Mouse (Mus musculus): ENCODE measurements around the gene Gfer. TPM values are rescaled to one million over a fixed set of nuclear protein-coding genes. Genes with fewer than 3 reads are reported as not detected.
"Not testable (repeated sequence)": the region's sequence is repeated elsewhere in the genome, so short reads cannot be mapped to it uniquely, and the experiment has no call there.

The Gfer gene
- total RNA-seq, 2 experiments from 2014 or later = 31.9 to 33.9 TPM

DNA sequence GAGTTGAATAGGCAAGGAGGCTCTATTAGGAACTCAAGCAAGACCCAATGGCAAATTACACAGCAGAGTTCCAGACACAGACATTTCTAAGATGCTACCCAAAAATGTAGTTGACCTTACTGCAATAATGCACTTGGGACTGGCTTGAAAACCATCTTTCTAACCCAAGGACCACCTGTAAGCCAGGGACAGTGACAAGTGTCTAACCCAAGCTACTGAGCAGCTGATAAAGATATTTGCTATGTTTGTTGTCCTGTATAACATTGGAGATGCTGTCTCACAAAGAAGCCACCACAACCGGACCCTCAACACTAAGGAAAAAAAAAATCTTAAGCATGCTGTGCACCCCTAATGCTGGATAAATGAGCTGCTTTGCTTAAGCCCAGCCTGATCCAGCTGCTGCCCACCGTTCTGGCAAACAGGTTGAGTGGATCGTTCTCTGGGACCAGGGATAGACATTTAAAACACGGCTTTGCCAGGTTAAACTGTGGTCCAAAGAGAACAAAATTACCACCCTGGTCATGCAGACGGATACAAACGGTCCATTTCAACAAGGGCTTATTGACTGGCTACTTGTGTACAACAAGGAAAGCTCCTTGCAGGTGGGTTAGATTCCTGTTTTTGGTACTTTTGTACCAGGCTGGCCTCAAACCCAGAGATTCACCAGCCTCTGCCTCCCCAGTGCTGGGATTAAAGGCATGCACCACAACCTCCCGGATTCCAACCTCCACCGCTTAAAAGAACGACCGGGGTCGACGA, 27.3 kb upstream of the Gfer start:
- DNase-seq (ENCODE audit: low spot score in 2 of 2) = no peak

DNA sequence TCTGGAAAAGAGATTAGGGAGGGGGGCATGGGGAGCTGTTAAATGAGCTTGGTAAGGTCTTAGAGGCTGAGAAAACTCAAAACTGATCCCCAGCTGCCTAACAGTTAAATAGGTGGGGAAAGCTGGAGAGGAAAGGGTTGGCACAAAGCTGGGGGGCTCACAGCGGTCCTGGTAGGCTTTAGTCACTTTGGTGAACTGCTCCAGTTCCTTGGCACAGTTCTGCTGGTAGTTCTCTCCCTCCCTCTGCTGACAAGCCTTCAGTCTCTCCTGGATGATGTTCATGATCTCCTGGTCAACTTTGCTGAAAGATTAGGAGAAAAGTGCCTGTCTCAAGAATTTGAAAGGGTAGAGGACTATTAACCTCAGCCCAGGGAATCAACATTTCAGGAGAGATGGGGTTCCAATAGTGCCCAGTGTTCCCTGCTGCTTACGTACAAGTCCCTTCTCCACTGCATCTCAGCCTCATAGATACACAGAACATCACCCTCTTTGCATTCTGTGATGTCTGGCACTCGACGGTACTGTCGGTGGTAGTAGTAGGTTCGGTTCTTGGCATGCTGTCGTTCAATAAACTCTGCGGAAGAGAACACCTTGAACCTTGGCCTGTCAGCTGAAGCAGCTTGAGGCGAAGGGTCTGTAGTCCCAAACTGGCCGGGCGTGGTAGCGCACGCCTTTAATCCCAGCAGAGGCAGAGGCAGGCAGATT, 26.4 kb upstream of the Gfer start:
- no peak for DNase-seq (ENCODE audit: low spot score in 2 of 2)

DNA sequence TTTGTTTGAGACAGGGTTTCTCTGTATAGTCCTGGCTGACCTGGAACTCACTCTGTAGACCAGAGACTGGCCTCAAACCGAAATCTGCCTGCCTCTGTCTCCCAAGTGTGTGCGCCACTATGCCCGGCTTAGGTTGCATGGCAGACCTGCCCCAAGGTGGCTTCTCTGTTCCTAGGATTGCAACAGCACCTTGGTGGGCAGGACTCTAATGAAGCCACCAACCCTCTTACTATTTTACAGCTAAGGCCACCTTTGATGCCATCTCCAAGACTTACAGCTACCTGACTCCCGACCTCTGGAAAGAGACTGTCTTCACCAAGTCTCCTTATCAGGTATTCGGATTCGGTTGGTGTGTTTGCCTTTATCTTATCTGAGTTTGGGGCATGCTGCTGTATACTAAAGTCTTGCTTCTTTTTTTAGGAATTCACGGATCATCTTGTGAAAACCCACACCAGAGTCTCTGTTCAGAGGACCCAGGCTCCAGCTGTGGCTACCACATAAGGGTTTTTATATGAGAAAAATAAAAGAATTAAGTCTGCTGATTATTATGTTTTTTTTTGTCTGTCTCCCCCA, 25.5 kb upstream of the Gfer start:
- DNase-seq (ENCODE audit: low spot score in 2 of 2) = not testable (repeated sequence)

DNA sequence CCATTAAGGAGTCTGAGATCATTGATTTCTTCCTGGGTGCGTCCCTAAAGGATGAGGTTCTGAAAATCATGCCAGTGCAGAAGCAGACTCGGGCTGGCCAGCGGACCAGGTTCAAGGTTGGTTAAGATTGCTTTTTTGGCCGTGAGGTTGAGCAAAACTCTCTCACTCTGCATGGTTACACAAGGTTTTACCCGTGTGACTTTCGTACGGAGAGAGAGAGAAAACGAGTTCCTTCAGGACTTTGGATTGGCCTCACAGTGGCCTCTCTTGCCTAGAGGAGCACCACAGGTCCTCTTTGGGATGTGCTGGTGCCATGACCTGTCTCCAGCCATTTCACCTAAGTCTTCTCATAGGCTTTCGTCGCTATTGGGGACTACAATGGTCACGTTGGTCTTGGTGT, 24.7 kb upstream of the Gfer start:
- DNase-seq (ENCODE audit: low spot score in 2 of 2) = not testable (repeated sequence)

DNA sequence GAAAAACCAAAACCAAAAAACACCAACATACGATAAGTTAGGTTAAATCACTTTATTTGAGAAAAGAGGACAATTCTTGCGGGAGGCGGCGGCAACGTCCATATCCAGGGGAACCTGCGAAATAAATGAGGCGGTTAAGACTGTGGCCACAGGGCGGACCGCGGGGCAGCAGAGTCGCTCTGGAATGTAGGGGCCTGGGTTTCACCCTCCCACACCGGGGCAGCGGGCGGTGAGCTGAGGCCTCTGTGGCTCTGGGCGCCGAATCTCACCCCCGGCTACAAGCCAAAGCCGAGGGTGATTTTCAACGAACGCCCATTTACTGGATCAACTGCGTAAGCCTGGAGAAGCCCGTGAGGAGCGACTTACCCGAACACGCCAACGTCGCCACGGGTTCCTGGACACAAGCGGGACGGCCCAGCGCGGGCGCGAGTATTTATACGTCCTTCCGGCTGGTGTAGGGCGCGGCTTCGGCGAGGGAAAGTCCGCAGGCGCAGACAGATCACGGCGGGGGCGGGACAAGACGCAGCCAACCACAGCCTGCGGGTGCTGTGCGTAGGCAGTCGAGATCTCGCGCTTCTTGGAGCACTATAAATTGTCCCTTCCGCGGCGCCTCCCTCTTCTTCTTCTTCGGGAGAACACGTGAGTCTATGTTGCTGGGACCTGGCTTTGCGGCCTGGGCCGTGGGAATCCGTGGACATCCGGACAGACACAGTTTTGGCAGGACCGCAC, 23.7 kb upstream of the Gfer start:
- DNase-seq (ENCODE audit: low spot score in 2 of 2) = peak; percentile 95 to 96

DNA sequence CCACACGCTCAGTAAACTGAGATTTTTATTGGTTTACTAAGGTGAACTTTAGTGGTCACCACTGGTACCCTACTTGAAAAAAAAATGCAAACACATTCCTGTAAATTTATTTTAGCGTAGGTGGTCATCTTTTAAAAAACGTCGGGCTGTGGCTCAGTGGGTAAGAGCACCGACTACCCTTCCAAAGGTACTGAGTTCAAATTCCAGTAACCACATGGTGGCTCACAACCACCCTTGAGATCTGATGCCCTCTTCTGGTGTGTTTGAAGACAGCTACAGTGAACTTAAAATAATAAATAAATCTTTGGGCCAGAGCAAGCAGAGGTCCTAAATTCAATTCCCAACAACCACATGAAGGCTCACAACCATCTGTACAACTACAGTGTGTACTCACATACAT, 23.0 kb upstream of the Gfer start:
- DNase-seq (ENCODE audit: low spot score in 2 of 2) = not testable (repeated sequence)

DNA sequence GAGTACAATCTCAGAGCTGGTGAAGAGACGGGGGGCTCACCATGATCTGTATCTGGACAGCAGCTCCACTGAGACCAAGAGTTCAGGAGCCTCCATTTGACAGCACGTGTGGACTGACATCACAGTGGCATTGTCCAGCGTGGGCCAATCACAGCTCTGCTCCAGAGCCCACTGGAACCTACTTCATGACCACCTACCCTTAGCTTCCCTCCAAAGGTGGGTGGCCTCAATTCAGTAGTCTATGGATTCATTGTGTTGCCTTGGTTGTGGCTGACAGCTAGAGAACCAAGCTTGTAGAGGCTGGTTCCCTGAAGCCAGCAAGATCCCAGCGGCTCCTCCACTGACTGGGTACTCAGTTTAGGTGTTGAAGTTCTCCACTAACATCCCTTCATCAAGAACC, 22.0 kb upstream of the Gfer start, which contains the start of the genes Rnf151 and Rps2:
Rnf151 (minus strand) TSS at position 121 of the 400 bp plus-strand sequence.
Rps2 (plus strand) TSS at position 174 of the 400 bp plus-strand sequence.
- DNase-seq (ENCODE audit: low spot score in 2 of 2) = no peak

DNA sequence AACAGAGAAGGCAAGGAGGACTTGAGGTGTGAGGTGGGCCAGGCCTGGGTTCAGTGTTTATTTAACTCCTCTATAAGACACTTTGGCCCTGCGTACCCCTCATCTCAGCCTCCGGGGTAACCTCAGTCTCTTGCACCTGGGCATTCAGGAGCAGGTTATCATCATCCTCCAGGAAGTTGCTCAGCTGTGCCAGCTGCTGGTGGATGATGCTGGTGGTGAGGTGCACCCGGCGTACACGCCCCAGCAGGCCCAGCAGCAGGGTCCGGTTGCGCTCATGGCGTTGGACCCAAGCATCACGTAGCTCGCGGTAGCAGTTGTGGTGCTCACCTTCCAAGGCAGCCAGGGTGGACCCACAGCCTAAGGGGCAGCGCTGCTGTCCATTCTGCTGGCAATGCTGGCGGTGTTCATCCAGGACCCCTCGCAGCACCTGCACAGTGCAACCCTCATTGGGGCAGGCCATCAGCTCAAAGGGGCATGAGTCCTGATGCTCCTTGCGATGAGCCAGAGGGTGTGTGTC, 20.3 kb upstream of the Gfer start:
- no peak for DNase-seq (ENCODE audit: low spot score in 2 of 2)

DNA sequence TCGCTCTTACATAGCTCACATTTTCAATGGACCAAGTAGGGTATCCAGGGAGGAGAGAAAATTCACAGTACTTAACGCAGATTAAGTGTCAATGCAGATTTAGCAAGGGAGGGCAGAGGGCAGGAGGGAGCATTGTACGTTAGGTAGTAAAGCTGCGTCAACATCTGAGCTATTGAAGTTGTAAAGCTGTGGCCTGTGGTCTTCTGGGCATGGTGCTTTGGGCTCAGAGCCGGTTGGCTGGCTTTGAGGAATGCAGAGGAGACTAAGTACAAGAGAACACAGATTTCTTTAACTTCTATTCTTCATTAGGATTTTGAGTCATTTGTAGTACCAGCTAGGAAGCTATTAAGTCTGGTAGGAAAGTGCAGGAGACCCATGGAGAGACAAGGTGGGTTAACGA, 19.6 kb upstream of the Gfer start:
- no peak for DNase-seq (ENCODE audit: low spot score in 2 of 2)

DNA sequence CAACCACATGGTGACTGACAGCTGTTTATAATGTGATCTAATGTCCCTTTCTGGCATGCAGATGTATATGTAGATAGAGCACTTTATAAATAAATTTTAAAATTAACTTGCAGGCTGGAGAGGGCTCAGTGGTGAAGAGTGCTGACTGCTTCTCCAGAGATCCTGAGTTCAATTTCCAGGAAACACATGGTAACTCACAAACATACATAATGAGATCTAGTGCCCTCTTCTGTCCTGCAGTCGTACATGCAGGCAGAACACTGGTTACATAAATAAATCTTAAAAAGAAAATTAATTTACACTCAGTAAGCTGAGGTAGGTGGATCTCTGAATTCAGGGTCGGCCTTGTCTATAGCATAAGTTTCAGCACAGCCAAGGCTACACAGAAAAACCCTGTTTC, 12.7 kb upstream of the Gfer start:
- DNase-seq (ENCODE audit: low spot score in 2 of 2) = no peak

DNA sequence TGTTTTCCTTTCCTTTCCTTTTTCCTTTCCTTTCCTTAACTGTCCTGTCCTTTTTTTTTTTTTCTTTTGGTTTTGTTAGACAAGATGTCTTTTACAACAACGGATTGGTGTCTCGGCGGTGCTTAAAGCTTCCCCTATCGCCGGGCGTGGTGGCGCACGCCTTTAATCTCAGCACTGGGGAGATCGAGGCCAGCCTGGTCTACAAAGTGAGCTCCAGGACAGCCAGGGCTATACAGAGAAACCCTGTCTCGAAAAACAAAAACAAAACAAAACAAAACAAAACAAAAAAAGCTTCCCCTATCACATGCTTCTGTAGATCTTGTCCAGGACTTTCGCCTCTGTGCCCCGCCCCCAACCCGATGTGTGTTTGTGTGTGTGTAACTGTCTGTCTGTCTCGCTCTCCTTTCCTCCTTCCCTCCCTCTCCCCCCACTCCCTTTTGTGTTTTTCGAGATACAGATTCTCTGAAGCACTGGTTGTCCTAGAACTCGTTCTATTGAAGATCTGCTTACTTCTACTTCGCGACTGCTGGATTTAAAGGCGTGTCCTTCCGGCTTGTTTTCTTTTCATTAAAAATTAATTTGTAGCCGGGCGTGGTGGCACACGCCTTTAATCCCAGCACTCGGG, 12.0 kb upstream of the Gfer start:
- no peak for DNase-seq (ENCODE audit: low spot score in 2 of 2)

DNA sequence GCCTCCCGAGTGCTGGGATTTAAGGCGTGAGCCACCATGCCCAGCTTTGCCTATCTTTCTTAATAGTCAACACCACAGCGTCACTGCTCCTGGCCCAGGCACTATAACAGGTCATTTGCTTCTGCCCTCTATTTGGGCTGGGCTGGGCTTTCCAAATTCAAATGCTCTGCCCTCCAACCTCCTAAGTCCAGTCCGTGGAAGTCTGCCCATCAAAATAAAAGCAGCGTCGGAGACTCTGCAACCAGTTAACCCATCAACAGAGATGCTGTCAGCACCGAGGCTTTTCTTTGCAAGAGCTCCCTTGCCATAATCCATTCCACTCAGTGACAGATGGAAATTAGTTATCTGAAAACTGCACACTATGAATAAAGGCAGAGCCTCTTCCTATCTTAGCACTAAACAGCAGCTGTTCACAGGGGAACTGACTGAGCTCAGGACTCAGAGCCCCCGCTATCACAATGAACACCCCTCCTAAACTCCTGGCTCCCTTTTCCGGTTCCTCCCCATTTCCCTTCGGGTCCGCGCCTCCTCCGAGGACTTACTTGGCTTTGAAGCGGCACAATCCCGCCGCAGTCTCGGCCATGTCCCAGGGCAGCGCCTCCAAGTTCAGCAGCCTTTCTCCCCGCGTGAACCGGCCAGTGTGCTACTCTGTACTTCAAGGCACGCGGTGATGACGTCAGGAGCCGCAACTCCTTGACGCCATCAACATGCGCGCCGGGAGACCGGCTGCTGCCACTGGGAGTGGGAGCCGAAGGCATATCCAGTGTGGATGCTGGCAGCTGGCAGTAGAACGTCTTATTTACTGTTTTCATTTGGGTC, 11.2 kb upstream of the Gfer start, which contains the start of gene Tbl3:
Tbl3 (minus strand) TSS at position 679 of the 819 bp plus-strand sequence.
- DNase-seq (ENCODE audit: low spot score in 2 of 2) = peak; percentile 96

DNA sequence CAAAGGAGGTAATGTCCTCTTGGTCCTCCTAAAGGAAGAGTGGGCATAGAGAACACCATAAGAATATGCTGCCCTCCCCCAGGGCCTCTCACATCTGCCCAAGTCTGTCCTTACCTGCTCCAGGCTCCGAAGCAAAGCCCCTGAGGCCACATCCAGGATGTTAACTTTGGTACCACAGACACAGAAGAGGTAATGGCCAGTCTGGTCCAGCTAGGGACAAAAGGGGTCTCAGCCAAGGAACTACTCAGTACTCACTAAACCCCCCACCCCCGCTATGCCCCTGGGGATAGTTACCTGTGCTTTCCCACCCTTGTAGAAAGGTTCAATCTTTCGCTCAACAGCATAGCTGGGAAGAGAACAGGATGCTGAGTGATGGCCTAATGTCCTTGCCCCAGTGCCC, 9.9 kb upstream of the Gfer start:
- DNase-seq (ENCODE audit: low spot score in 2 of 2) = no peak

DNA sequence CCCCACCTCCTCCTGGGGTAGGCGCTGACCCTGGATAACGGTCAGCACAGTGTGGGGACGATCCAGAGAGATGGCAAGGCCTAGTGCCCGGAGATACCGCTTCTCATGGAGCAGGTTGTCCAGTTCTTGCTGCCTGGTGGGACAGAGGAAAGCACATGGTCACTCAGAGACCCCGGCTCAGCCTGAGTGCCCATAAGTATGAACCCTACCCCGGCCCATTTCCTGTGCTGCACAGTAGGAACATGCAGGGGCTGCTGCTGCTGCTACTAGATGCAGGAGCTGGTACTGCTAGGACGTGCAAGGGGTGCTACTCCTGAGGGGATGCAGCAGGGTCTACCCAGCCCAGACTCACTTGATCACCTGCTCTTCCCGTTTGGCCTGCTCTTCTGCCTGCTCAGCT, 5.3 kb upstream of the Gfer start:
- no peak for DNase-seq (ENCODE audit: low spot score in 2 of 2)

DNA sequence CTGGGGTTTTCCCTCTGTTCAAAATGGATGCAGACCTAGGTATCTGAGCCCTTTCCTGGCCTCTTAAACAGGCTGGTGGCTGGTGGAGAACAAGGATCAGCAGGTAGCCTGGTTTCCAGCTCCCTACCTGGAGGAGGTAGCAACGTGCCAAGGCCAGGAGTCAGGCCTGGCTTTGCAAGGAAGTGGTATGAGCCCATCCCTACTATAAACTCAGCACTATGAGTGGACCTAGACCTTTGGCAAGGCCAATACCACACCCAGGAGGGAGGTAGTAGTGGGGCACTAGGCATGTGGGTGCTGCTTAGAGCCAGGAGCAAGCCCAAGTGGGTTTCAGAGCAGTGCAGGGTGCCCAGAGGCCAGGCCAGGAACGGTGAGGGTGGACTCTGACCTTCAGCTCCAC, 3.5 kb upstream of the Gfer start:
- no peak for DNase-seq (ENCODE audit: low spot score in 2 of 2)

DNA sequence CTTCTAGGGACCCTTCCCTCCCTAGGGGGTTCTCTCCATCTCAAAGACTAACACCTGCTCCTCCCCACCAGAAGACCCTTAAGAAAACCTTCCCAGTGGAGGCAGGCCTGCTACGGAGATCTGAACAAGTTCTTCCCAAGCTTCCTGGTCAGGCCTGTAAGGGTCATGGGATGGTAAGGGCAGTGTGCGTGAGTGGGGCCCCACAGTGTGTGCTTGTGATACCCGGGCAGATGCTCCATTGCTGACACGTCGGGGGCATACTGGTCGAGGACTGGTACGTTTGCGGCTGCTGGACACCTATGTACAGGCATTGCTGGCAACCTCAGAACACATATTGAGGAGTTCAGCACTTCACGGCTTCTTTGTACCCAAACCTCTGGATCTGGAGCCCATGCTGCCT, 2.8 kb upstream of the Gfer start:
- no peak for DNase-seq (ENCODE audit: low spot score in 2 of 2)

DNA sequence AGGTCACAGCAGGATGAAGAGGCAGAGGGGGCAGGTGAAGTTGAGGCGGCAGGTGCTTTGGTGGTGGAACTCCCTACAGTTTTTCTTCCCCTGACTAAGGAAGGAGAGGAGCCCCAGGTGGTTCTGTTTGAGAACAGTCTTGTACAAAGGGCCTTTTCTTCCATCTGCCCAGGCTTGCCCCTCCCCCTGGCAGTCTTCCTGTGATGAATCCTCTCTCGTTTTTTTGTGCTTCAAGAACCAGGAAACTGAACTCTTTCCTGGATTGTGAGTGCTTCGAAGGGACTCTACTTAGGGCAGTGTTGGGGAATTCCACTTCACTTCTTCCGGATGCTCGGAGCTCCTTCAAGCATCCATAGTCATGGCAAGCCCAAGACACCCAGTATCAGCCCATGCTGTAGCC, 2.0 kb upstream of the Gfer start:
- DNase-seq (ENCODE audit: low spot score in 2 of 2) = no peak

DNA sequence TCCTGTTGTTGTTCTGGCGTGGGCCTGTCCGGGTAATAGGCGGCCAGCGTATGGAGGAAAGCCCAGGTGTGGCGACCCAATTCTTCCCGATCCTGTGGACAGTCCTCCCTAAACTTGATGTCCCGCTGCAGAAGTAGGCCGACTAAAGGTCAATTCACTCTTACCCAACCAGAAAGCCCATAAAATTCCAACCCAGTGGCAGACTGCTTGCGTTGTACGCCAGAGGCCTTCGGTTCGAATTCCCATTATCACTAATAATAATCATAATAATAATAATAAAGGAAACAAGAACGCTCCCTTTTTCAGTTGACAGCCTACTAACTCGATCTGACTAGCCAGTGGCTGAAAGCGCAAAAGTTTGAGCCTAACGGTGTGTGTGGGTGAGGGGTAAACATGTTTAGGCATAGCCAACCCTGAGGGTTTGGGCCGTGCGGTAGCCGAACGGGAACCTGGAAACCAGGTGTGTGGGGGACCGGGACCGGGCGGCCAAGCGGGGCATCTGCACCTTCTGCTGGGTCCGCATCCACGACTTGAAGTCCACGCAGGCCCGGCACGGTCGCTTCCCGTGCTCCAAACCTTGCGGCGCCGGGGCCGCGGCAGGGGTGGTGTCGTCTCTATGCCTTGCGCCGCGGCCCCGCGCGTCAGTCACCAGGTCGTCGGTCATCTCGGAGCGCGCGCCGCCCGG, 488 bp downstream of the Gfer start:
- DNase-seq (ENCODE audit: low spot score in 2 of 2) = no peak

DNA sequence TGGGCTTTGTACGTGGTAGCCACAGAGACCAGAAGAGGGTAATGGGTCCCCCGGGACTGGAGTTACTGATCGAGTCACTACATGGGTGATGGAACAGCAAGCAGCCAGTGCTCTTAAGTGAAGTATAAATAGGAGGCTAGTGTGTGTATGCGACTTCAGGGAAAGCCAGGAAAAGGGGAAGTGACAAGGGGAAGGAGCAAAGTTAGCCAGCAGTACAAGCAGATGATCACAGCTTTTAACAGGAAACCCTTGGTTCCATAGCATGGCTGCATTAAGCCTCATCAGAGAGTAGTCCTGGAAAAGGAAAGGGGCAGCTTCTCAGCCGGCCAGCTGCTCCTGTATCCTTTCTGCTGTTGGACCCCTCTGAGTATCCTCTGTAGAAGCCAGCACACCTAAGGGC, 3.6 kb downstream of the Gfer start:
- DNase-seq (ENCODE audit: low spot score in 2 of 2) = no peak

All from adrenal gland, adult 18-20 months (tissue).